Mouse (Mus musculus): ENCODE measurements around the gene Fam229a.

- no peak for TF ChIP-seq CTCF (IDR thresholded peaks at IDR 0.05; ENCODE audit: low read depth)
- TF ChIP-seq EP300 (IDR thresholded peaks at IDR 0.05; ENCODE audit: low read depth) = no peak
Measured at GRCm38 (mm10) chr4:129507434-129508236, 16.6 kb downstream of the Fam229a start.

Measured in liver, embryonic 14.5 days (tissue).